Mouse (Mus musculus): ENCODE data around the gene Olfr380. TPM values are rescaled to one million over a fixed set of nuclear protein-coding genes. Genes with fewer than 3 reads are reported as not detected.

Olfr380 gene
- polyA plus RNA-seq (2021): not detected

GRCm38 (mm10) chr11:73457408-73457807, at the start of gene Olfr380:
Olfr380 (minus strand) TSS chr11:73457508.
- H3K27me3 ChIP-seq: no peaks in the 10 kb centered on the region
- in situ Hi-C loops (cut with MboI; ENCODE audit: low pct_unique_long_range_greater_than_20kb): no loop called here
- DNase-seq (ENCODE audit: low read depth, low spot score) (no peak), ATAC-seq (no peak)
- ChIA-PET POLR2A (no interaction called here), CTCF (no interaction called here)
- no peak for TF ChIP-seq CTCF (IDR thresholded peaks at IDR 0.05)

DNA sequence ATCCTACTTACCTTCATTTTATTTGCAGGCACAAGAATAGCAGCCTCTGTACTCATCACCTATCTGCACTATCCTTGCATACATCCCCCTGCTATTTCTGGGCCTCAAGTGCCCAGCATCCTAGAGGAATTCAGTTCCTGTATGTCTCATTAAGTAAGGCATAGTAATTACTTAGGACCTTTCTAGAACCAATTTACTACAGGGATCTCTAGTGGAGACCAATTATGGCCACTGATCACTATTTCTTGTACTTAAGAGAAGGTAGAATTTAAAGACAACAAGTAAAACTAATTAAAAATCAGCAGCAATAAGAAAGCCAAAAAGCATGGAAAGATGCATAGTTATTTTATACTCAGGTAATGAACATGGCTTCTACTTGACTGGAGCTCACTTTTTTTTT, 34.2 kb upstream of the Olfr380 start, which contains the start of gene Olfr381:
Olfr381 (minus strand) TSS at position 101 of the 400 bp plus-strand sequence.
- POLR2A ChIA-PET: no interaction called here
- in situ Hi-C loops (cut with MboI; ENCODE audit: low pct_unique_long_range_greater_than_20kb): no loop called here
- DNase-seq (ENCODE audit: low read depth, low spot score): no peak
- TF ChIP-seq CTCF (IDR thresholded peaks at IDR 0.05): no peak
- CTCF ChIA-PET: no interaction called here
- H3K27me3 ChIP-seq: peaks cover 2% of the 10 kb centered on the region
- no peak for ATAC-seq

DNA sequence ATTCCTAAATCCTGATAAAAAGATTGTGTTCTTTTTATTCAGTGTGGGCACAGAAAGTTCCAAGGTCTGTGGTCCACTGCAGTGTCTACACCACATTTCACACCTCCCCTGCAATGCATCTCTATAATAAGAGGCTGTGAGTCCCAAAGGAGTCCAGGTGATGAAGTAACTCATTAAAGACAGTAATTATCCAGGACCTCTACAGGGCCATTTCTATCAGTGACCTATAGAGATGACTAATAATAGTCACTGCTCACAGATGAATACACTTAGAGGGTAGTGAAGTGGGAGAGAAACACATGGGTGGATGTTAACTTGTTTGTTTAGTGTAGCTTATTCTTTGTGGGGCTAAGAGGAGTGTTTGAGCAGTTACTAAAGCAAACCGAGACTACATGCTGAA, 28.9 kb downstream of the Olfr380 start, which contains the start of gene Olfr378:
Olfr378 (minus strand) TSS at position 101 of the 400 bp plus-strand sequence.
- in situ Hi-C loops (cut with MboI; ENCODE audit: low pct_unique_long_range_greater_than_20kb): no loop called here
- TF ChIP-seq CTCF (IDR thresholded peaks at IDR 0.05): no peak
- CTCF ChIA-PET: no interaction called here
- DNase-seq (ENCODE audit: low read depth, low spot score) (no peak), ATAC-seq (no peak)
- POLR2A ChIA-PET: no interaction called here
- no peaks in the 10 kb centered on the region for H3K27me3 ChIP-seq

Other genes with a start within 250 kb of the Olfr380 start
- not detected for gene Trpv1, start 223.2 kb downstream of the Olfr380 start, polyA plus RNA-seq (2021)
- gene Trpv3, start 190.1 kb downstream of the Olfr380 start, polyA plus RNA-seq (2021): 0.01 TPM
- 1.1 TPM for gene Aspa, start 127.9 kb downstream of the Olfr380 start, polyA plus RNA-seq (2021)
- not detected for gene Gm49340, start 127.8 kb downstream of the Olfr380 start, polyA plus RNA-seq (2021)
- 0.09 TPM for gene Spata22, start 127.8 kb downstream of the Olfr380 start, polyA plus RNA-seq (2021)
- gene Olfr20, start 106.7 kb downstream of the Olfr380 start, polyA plus RNA-seq (2021): not detected
- not detected for gene Olfr376, start 86.3 kb downstream of the Olfr380 start, polyA plus RNA-seq (2021)
- not detected for gene Olfr1, start 57.9 kb downstream of the Olfr380 start, polyA plus RNA-seq (2021)
- gene Olfr378, start 29.0 kb downstream of the Olfr380 start, polyA plus RNA-seq (2021): not detected
- gene Olfr381, start 34.1 kb upstream of the Olfr380 start, polyA plus RNA-seq (2021): not detected
- not detected for gene Olfr382, start 59.7 kb upstream of the Olfr380 start, polyA plus RNA-seq (2021)
- gene Olfr385, start 135.5 kb upstream of the Olfr380 start, polyA plus RNA-seq (2021): not detected
- gene Olfr384, start 141.1 kb upstream of the Olfr380 start, polyA plus RNA-seq (2021): not detected
- gene Zfp735, start 231.3 kb upstream of the Olfr380 start, polyA plus RNA-seq (2021): not detected

Data from Patski (cell line).